Mouse (Mus musculus): ENCODE measurements around the gene Hoxa11. TPM values are rescaled to one million over a fixed set of nuclear protein-coding genes. Genes with fewer than 3 reads are reported as not detected.

Hoxa11 gene
- polyA plus RNA-seq, 1 experiment from 2014 or later: 0.59 TPM

DNA sequence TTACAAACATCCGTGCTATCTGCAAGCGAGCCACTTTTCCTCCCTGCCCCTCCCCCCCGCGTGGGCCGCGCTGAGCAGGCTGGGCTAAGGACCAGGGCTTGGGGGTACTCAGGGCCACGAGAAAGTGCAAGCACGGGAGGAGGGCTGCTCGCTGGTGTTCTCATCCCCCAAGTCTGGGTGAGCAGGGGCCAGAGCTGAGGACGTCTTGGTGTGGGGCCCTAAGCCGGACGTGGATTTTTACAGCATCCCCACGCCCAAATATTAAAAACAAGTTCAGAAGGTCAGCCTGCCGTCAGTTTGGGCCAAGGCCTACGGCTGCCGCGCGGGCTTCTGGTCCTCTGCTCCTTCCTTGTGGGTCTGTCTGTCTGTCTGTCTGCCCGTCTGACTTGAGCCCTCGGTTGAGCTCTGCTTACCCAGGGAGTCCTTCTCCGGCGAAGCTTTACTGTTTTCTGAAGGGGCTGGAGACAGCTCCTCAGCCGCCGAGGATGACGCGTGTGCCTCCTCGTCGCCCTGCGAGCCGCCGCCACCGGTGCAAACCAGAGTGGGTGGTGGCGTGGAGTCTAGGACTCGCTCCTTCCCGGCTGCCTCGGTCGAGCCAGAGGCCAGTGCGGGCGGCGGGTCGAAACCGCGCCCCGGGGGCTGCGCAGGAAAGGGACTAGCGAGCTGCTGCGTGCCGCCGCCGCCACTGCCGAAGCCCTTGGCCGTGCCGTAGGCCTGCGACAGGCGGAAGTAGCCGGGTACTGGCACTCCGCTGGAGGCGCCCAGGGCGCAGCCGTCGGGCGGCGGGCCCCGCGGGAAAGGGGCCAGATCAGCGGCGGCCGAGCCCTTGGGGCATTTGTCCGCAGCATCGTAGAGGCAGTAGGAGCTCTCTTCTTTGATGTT, 11.8 kb downstream of the Hoxa11 start:
- Histone ChIP-seq H3K4me3 (replicated peaks) (0 out of 2 replicates have a peak overlapping the region, but pooled peaks have one; percentile 10), H3K27ac (no peak overlapping the region), H3K9me3 (no peaks in the 10 kb centered on the region), H3K27me3 (replicated peaks) (peaks cover 95% of the 10 kb centered on the region), H3K36me3 (no peaks in the 10 kb centered on the region), H3K9ac (no peak overlapping the region), H3K4me1 (0 out of 2 replicates have a peak, but pooled peaks cover 6% of the 10 kb centered on the region), H3K4me2 (no peak overlapping the region)
- ATAC-seq (ENCODE audit: insufficient read depth, low FRiP score, low read depth): no peak
- WGBS: 1% methylated on average over 70 of the region's 70 CpGs

GRCm38 (mm10) chr6:52232984-52233545, 12.5 kb downstream of the Hoxa11 start:
- WGBS: 3% methylated on average over 23 of the region's 23 CpGs
- Histone ChIP-seq H3K4me1 (0 out of 2 replicates have a peak, but pooled peaks cover 6% of the 10 kb centered on the region), H3K27ac (no peak overlapping the region), H3K9ac (no peak overlapping the region), H3K9me3 (no peaks in the 10 kb centered on the region), H3K4me3 (replicated peaks) (no peak overlapping the region), H3K27me3 (replicated peaks) (peaks cover 94% of the 10 kb centered on the region), H3K4me2 (no peak overlapping the region), H3K36me3 (no peaks in the 10 kb centered on the region)
- ATAC-seq (ENCODE audit: insufficient read depth, low FRiP score, low read depth): no peak

GRCm38 (mm10) chr6:52232568-52232965, 13.0 kb downstream of the Hoxa11 start:
- Histone ChIP-seq H3K27me3 (replicated peaks) (peaks cover 93% of the 10 kb centered on the region), H3K27ac (no peak overlapping the region), H3K36me3 (no peaks in the 10 kb centered on the region), H3K9ac (no peak overlapping the region), H3K9me3 (no peaks in the 10 kb centered on the region), H3K4me2 (no peak overlapping the region), H3K4me1 (0 out of 2 replicates have a peak, but pooled peaks cover 6% of the 10 kb centered on the region), H3K4me3 (replicated peaks) (no peak overlapping the region)
- under 1% methylated on average over 18 of the region's 18 CpGs for WGBS
- no peak for ATAC-seq (ENCODE audit: insufficient read depth, low FRiP score, low read depth)

DNA sequence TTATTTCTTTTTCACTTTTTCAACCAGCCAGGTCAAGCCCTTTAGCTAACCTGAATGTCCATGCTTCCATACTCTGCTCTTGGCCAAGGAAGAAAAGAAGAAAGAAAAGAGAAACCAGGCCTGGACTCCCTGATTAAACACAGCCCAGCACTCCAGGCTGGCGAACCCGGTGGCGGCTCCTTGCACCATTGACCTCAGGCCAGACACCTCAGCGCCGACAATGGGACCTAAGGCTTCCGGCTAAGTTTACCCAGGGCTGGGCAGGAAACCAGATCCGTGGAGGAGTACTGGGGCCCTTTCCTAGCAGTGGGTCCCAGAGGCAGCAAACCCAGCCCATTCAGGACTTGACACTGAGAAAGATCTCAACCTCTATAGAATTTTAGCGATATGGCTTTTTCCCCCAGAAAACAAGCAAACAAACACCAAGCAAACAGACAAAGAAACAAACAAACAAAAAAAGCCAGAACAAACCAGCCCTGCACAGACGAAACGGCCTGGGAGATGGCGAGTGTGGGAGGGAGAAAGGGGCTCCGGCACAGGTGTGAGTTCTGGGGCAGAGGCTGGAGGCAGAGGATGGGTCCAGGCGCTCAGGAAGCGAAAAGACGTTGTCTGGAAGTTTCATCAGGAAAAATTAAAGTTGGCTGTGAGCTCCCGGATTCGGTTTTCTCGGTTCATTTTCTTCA, 13.6 kb downstream of the Hoxa11 start:
- H3K27me3 ChIP-seq (replicated peaks): peaks cover 93% of the 10 kb centered on the region
- ATAC-seq (ENCODE audit: insufficient read depth, low FRiP score, low read depth): no peak
- H3K9ac ChIP-seq: no peak overlapping the region
- no peak overlapping the region for H3K4me2 ChIP-seq
- 1% methylated on average over 18 of the region's 18 CpGs for WGBS
- H3K9me3 ChIP-seq: no peaks in the 10 kb centered on the region
- no peak overlapping the region for H3K4me3 ChIP-seq (replicated peaks)
- H3K36me3 ChIP-seq: no peaks in the 10 kb centered on the region
- 0 out of 2 replicates have a peak, but pooled peaks cover 6% of the 10 kb centered on the region for H3K4me1 ChIP-seq
- no peak overlapping the region for H3K27ac ChIP-seq

- no peak within 1 kb of the TSS for H3K9ac ChIP-seq
- WGBS: 3% methylated on average over 22 of the region's 36 CpGs
- no peak within 1 kb of the TSS for H3K4me2 ChIP-seq
Measured at GRCm38 (mm10) chr6:52230516-52231165, 15.0 kb downstream of the Hoxa11 start, which contains the start of gene Hoxa9. Hoxa9 (minus strand) TSS chr6:52231089.

DNA sequence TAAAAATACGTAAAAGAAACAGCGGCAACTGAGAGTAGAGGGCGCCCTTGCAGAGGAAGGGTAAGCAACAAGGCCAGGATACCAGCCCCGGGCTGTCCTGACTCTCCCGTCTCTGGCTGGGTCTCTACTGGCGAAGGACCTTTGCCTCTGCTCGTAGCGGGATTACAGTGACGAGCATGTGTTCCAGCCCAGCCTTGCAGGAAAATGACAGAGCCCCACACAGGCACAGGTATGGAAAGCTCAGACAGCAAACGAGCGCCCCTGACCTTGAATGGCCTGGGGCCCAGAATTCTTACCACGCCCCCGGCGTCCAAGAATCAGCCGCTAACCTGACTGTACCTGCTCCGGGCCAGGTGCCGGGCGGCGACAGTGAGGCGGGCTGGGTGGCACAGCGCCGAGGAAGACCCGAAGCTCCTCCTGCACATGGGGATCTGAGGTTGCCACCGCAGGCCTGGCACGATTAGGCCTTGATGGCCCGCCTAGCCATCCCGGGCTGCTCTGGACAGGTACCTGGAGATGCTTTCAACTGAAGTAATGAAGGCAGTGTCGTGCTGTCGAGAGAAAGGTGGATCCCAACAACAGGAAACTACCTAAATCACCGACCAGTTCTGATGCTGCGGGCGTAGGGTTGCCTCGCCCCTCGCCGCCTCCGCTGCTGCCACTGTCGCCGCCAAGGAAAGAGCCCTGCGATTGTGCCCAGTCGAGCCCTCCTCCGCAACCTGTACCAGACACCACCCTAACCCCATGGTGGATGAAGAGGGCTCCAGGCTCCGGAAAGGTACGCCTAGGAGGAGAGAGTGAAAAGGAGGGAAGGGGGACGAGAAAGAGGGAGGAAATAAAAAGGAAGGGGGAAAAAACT, 15.8 kb downstream of the Hoxa11 start:
- no peak overlapping the region for H3K4me2 ChIP-seq
- H3K9me3 ChIP-seq: no peaks in the 10 kb centered on the region
- peaks cover 93% of the 10 kb centered on the region for H3K27me3 ChIP-seq (replicated peaks)
- WGBS: 2% methylated on average over 44 of the region's 44 CpGs
- no peaks in the 10 kb centered on the region for H3K36me3 ChIP-seq
- no peak overlapping the region for H3K27ac ChIP-seq
- ATAC-seq (ENCODE audit: insufficient read depth, low FRiP score, low read depth): no peak
- no peak overlapping the region for H3K4me3 ChIP-seq (replicated peaks)
- H3K4me1 ChIP-seq: peaks cover 15% of the 10 kb centered on the region; the same call in 1 of the 2 replicates
- H3K9ac ChIP-seq: no peak overlapping the region

More at GRCm38 (mm10) chr6:52230516-52231165, 15.0 kb downstream of the Hoxa11 start, which contains the start of gene Hoxa9:
- peaks cover 8% of the 10 kb centered on the region; the same call in 1 of the 2 replicates for H3K4me1 ChIP-seq
- no peak for ATAC-seq (ENCODE audit: insufficient read depth, low FRiP score, low read depth)
- no peaks in the 10 kb centered on the region for H3K36me3 ChIP-seq
- H3K27ac ChIP-seq: no peak within 1 kb of the TSS
- H3K9me3 ChIP-seq: no peaks in the 10 kb centered on the region
- no peak within 1 kb of the TSS for H3K4me3 ChIP-seq (replicated peaks)
- H3K27me3 ChIP-seq (replicated peaks): peaks cover 93% of the 10 kb centered on the region

DNA sequence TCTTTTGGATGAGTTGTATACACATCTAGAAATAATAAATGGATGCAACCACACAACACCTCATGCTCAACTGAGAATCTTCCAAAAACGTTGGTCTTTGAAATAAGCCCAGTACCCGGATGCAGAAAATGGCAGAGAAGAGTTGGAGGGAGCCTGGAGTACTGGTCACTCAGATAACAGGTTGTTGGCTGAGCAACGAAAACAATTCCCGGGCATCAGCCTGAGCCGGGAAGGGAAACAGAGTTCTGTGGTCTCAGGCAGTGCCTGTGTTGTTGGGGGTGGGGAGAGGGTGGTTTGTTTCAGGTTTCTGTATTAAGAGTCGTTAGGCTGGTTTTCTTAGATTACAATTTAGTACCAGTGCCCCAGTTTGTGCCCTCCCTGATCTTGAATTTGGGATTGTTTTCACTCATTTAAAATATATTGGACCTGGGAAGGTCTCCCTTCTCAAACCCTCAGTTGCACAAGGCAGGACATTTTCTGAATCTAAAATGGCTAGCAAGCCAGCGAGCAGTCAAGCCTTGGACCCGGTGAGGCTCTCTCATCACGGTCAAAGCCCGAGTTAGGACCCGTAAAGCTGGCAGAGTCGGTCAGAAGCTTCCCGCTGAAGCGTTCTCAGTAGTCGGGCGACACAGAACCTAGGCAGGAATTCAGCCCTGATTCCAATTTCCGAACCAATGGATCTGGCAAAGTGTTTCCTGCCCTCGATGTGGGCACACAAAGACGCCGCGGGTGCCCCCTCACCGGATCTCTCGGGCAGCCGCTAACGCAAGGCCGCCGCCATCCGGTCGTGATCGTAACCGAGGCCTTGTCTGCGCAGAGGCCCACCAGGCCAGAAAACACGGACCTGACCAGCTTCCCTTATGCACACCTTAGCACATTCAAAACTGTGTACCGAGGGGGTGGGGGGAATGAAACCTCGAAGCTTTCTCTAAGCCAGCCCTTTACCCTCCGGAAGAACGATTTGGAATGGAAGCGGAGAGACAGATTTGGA, 16.8 kb downstream of the Hoxa11 start:
- no peaks in the 10 kb centered on the region for H3K9me3 ChIP-seq
- peaks cover 93% of the 10 kb centered on the region for H3K27me3 ChIP-seq (replicated peaks)
- H3K36me3 ChIP-seq: no peaks in the 10 kb centered on the region
- no peak overlapping the region for H3K4me3 ChIP-seq (replicated peaks)
- no peak overlapping the region for H3K27ac ChIP-seq
- H3K4me1 ChIP-seq: peaks cover 15% of the 10 kb centered on the region; the same call in 1 of the 2 replicates
- H3K9ac ChIP-seq: no peak overlapping the region
- ATAC-seq (ENCODE audit: insufficient read depth, low FRiP score, low read depth): no peak
- WGBS: 2% methylated on average over 38 of the region's 38 CpGs
- no peak overlapping the region for H3K4me2 ChIP-seq

DNA sequence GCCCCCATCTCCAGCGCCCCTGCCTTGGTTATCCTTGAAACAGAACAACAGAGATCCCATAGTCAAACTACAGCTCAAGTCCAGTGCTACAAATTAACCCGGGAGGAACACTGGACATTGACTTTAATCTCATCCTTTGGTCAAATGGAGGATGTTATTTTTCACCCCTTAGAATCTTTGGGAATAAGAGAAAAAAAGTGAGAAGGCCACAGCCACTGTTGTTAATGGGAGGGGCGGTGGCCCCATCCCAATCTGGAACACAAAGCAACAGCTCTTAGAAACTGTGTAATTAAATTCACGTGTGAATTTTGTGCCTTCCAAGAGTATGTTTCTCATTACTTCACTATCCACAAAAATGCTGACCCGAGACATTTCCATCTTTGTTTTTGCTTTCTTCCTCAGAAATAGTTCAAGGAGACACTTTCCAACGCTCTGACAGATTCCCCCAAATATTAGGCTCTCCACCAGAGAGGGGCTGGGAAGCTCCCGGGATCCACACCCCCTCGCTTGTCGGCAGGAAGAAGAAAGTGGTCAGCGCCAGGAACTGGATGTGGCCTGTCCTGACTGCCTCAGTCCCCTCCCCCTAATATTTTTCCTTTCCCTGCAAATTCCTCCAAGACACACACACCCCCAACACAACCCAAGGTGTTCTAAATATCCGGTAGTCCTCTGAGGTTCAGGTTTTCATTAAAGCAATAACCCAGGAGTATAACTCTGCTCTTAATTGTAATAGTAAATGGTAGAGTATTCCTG, 18.0 kb downstream of the Hoxa11 start:
- Histone ChIP-seq H3K27ac (no peak overlapping the region), H3K36me3 (no peaks in the 10 kb centered on the region), H3K4me2 (no peak overlapping the region), H3K4me3 (replicated peaks) (no peak overlapping the region), H3K27me3 (replicated peaks) (peaks cover 91% of the 10 kb centered on the region), H3K4me1 (peaks cover 15% of the 10 kb centered on the region; the same call in 1 of the 2 replicates), H3K9me3 (no peaks in the 10 kb centered on the region), H3K9ac (no peak overlapping the region)
- 9% methylated on average over 11 of the region's 11 CpGs for WGBS
- ATAC-seq (ENCODE audit: insufficient read depth, low FRiP score, low read depth): no peak

GRCm38 (mm10) chr6:52226569-52227257, 18.9 kb downstream of the Hoxa11 start:
- ATAC-seq (ENCODE audit: insufficient read depth, low FRiP score, low read depth): no peak
- no peak overlapping the region for H3K9ac ChIP-seq
- no peaks in the 10 kb centered on the region for H3K36me3 ChIP-seq
- H3K4me3 ChIP-seq (replicated peaks): peak overlapping the region; percentile 5; the same call in 1 of the 2 replicates
- WGBS: 5% methylated on average over 26 of the region's 26 CpGs
- peaks cover 17% of the 10 kb centered on the region; the same call in 1 of the 2 replicates for H3K4me1 ChIP-seq
- peaks cover 91% of the 10 kb centered on the region for H3K27me3 ChIP-seq (replicated peaks)
- no peak overlapping the region for H3K27ac ChIP-seq
- no peak overlapping the region for H3K4me2 ChIP-seq
- no peaks in the 10 kb centered on the region for H3K9me3 ChIP-seq

Measured in stomach, embryonic 15.5 days (tissue).